Mouse (Mus musculus): ENCODE results near the gene Krtap19-2.

The Krtap19-2 gene

GRCm38 (mm10) chr16:88874169-88874568 lies at the start of gene Krtap19-2:
Gene Krtap19-2, minus strand, starts transcription at chr16:88874269.
- no peak for DNase-seq (ENCODE audit: low read depth, low spot score)

- no peak for DNase-seq (ENCODE audit: low read depth, low spot score)
Observed at GRCm38 (mm10) chr16:88896357-88896756, 22.3 kb upstream of the Krtap19-2 start, which contains the start of gene Krtap19-5. Gene Krtap19-5, minus strand, starts transcription at chr16:88896457.

- DNase-seq (ENCODE audit: low read depth, low spot score): no peak
Observed at GRCm38 (mm10) chr16:88886870-88887269, 12.8 kb upstream of the Krtap19-2 start.

GRCm38 (mm10) chr16:88884989-88885388 lies 10.9 kb upstream of the Krtap19-2 start, which contains the start of gene Krtap19-4:
Gene Krtap19-4, minus strand, starts transcription at chr16:88885089.
- DNase-seq (ENCODE audit: low read depth, low spot score): no peak

GRCm38 (mm10) chr16:88877938-88878337 lies 3.9 kb upstream of the Krtap19-2 start, which contains the start of gene Krtap19-3:
Gene Krtap19-3, minus strand, starts transcription at chr16:88878038.
- no peak for DNase-seq (ENCODE audit: low read depth, low spot score)

- DNase-seq (ENCODE audit: low read depth, low spot score): no peak
Observed at GRCm38 (mm10) chr16:88869311-88869710, 4.8 kb downstream of the Krtap19-2 start, which contains the start of gene Krtap19-1. Gene Krtap19-1, minus strand, starts transcription at chr16:88869411.

GRCm38 (mm10) chr16:88864887-88865407 lies 9.1 kb downstream of the Krtap19-2 start:
- DNase-seq (ENCODE audit: low read depth, low spot score): no peak

GRCm38 (mm10) chr16:88851450-88851849 lies 22.6 kb downstream of the Krtap19-2 start:
- DNase-seq (ENCODE audit: low read depth, low spot score): no peak

GRCm38 (mm10) chr16:88848558-88848957 lies 25.5 kb downstream of the Krtap19-2 start:
- no peak for DNase-seq (ENCODE audit: low read depth, low spot score)

GRCm38 (mm10) chr16:88847363-88847762 lies 26.7 kb downstream of the Krtap19-2 start:
- DNase-seq (ENCODE audit: low read depth, low spot score): no peak

- no peak for DNase-seq (ENCODE audit: low read depth, low spot score)
Observed at GRCm38 (mm10) chr16:88826978-88827377, 47.1 kb downstream of the Krtap19-2 start.

GRCm38 (mm10) chr16:88826095-88826652 lies 47.9 kb downstream of the Krtap19-2 start, which contains the start of gene Krtap14:
Gene Krtap14, minus strand, starts transcription at chr16:88826145.
- no peak for DNase-seq (ENCODE audit: low read depth, low spot score)

- DNase-seq (ENCODE audit: low read depth, low spot score): no peak
Observed at GRCm38 (mm10) chr16:88823736-88824135, 50.3 kb downstream of the Krtap19-2 start.

Measured in c-Kit-negative CD71-positive TER-119-positive erythroid progenitor cells, embryonic 14.5 days (primary cell).